Mouse (Mus musculus): ENCODE data around the gene Tm4sf4.

The Tm4sf4 gene

GRCm38 (mm10) chr3:57425089-57425730 lies at the start of gene Tm4sf4:
Gene Tm4sf4, plus strand, starts transcription at chr3:57425314.
- in situ Hi-C loops (cut with MboI, MseI) = no loop called here

- in situ Hi-C loops (cut with MboI, MseI) = no loop called here
These were observed 38.7 kb upstream of the Tm4sf4 start for GRCm38 (mm10) chr3:57386423-57386822.

DNA sequence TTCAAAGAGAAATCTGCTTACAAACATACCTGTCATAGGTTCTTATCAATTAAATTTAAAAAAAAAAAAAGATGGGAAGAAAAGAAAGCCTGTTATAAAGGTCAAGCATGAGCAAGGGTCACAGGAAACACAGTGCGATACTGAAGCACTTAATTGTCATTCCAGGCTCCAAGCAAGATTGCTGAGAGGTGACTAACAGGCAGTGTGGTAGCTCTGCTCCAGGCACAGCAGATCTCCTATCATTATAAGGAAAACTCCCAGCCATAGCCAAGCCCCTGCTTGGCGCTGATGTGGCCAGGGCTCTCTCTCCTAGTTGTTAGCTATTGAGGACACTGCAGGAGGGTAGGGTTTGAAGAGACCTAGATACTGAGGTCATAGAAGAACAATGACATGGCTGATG lies 38.2 kb upstream of the Tm4sf4 start:
- in situ Hi-C loops (cut with MboI, MseI) = no loop called here

- in situ Hi-C loops (cut with MboI, MseI) = no loop called here
These were observed 37.5 kb upstream of the Tm4sf4 start for GRCm38 (mm10) chr3:57387593-57387992.

DNA sequence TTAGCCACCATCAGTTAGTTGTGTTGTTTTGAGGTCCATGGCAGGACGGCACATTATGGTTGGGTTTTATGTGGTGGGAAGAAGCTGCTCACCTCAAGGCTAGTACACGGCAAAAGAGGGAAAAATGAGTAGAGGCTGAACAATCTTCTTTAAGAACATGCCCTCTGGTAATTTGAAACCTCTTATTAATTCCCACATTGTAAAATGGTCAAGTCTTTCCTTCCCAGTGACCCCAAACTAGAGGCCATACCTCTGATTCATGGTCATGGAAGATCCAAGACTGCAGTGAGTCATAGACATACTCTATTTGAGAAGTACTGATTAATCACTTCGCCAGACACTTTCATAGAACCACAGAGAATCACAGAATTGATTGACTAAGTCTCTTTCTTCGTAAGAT lies 13.6 kb upstream of the Tm4sf4 start:
- in situ Hi-C loops (cut with MboI, MseI) = no loop called here

DNA sequence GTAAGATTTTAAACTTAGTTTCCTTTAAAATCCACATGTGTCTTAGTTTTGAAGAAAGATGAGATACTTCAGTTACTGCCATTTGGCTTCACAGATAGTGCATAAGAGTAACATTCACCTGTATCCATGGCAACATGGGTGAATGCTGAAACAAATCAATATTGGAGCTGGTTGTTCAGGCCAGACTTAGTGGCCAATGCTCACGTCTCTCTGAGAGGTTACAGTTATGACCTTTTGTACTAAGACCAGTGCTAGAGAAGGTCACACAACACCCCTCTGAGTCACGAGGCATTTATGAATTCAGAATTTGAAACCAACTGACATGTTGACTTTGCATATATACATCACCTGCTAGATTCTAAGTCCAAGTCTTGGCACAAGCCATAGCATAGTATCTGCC lies 4.9 kb upstream of the Tm4sf4 start:
- in situ Hi-C loops (cut with MboI, MseI) = no loop called here

DNA sequence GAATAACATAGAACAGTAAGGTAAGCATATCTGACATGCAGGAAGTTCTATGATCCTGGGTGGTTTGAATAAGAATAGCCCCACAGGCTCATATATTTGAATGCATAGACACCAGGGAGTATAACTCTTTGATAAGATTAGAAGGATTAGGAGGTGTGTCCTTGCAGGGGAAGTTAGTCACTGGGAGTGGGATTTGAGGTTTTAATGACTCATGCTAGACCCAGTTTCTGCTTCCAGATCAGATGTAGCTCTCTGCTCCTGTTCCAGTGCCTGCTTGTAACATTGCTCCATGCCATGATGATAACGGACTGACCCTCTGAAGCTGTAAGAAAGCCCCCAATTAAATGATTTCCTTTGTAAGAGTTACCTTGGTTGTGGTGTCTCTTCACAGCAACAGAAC lies 4.5 kb upstream of the Tm4sf4 start:
- in situ Hi-C loops (cut with MboI, MseI) = no loop called here

DNA sequence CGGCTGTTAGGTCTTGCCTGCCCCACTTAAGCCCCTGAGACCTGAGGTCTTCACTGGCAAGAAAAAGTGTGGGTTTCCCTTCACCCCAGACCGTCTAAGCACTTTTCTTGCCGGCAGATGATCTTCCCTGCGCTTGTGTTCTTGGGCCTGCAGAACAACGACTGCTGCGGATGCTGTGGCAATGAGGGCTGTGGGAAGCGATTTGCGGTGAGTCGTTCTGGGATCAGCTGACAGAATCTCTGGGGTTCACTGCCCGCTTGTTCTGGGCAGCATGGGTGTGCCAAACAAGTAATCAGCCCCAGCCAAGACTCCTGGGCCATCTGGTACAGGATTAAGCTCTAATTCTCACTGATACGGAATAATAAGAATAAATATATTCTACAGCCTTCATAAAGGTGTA lies 1.2 kb downstream of the Tm4sf4 start:
- in situ Hi-C loops (cut with MboI, MseI) = no loop called here

- in situ Hi-C loops (cut with MboI, MseI) = no loop called here
These were observed 3.8 kb downstream of the Tm4sf4 start for GRCm38 (mm10) chr3:57428682-57429464.

- in situ Hi-C loops (cut with MboI, MseI) = no loop called here
These were observed 4.4 kb downstream of the Tm4sf4 start for GRCm38 (mm10) chr3:57429486-57429885.

- in situ Hi-C loops (cut with MboI, MseI) = no loop called here
These were observed 6.6 kb downstream of the Tm4sf4 start for GRCm38 (mm10) chr3:57431706-57432105.

GRCm38 (mm10) chr3:57435364-57435763 lies 10.2 kb downstream of the Tm4sf4 start:
- in situ Hi-C loops (cut with MboI, MseI) = no loop called here

- in situ Hi-C loops (cut with MboI, MseI) = no loop called here
These were observed 15.8 kb downstream of the Tm4sf4 start for GRCm38 (mm10) chr3:57440956-57441355.

DNA sequence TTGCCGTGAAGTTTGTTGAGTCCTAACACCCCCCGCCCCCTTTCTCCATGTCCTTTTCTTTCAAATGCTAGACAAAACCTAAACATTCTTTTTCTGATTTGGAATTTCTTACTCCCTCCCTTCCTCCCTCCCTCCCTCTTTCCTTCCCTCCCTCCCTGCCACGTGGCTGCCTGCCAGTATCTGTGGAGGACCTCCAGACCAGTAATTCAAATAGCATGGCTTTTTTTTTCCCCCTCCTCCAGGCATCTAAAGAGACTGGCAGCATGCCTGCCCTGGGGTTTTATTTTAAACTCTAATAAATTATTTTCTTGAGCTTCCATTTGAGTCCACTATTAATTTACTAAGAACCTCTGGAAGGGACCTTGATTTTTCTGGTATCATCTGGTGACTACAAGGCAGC lies 20.6 kb downstream of the Tm4sf4 start:
- in situ Hi-C loops (cut with MboI, MseI) = no loop called here

- in situ Hi-C loops (cut with MboI, MseI) = no loop called here
These were observed 22.8 kb downstream of the Tm4sf4 start for GRCm38 (mm10) chr3:57447889-57448288.

DNA sequence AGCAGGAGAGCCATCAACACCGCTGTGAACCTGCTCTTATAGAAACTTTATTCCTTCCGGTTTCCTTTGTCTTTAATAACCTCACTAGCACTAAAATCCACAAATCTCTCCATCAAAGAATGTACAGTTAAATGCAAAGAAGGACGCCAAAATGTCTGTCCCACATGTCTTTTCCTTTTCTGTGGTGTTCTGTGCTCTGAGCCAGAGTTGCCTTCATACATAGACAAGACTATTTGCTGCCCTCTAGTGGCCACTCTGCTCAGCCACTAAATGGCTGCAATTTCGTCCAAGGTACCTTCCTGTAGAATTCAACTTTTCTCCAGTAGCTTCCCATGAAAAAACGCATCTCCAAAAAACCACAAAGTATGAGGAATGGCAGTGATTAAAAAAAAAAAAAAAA lies 23.3 kb downstream of the Tm4sf4 start:
- in situ Hi-C loops (cut with MboI, MseI) = no loop called here

DNA sequence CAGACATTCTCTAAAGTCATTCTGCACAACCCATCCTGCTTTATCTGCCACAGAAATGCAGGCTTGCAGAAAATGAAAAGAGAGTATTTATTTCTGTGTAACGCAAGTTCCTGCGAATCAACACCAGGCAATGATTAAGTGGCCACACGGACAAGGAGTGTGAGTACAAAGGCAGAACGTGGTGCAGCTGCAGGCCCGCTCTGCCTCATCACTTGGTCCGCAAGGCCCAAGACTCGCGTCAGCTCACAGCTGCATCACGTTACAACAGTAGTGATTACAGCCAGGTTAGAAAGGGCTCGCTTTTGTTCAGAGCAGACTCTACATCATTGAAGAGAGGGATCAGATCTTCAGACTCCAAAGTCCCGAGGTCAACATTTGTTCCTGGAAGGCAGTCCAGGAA lies 33.5 kb downstream of the Tm4sf4 start:
- in situ Hi-C loops (cut with MboI, MseI) = loop anchor here (10.0 kb wide), 1 partner anchor 866 kb away; no protein-coding TSS in a partner anchor

DNA sequence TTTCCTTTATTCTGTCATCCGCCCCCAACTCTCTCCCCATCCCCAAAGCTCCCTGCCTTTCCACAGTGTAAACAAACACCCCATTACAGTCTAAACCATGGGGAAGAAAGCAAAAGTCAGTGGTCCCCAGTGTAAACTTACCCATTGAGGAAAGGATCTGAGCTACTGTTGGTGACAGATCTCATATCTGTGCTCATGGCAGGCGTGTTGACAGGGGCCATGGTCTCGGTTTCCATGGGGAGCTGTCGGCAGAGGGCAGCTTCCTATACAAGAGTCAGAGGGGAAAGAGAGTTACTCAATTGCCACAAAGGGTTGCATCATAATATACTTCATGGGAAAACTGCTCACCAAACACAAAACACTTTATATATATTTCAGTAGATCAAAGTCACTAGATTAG lies 38.2 kb downstream of the Tm4sf4 start:
- in situ Hi-C loops (cut with MboI, MseI) = no loop called here

- in situ Hi-C loops (cut with MboI, MseI) = no loop called here
These were observed 41.2 kb downstream of the Tm4sf4 start for GRCm38 (mm10) chr3:57466289-57466688.

- in situ Hi-C loops (cut with MboI, MseI) = no loop called here
These were observed 44.2 kb downstream of the Tm4sf4 start for GRCm38 (mm10) chr3:57469325-57469724.

DNA sequence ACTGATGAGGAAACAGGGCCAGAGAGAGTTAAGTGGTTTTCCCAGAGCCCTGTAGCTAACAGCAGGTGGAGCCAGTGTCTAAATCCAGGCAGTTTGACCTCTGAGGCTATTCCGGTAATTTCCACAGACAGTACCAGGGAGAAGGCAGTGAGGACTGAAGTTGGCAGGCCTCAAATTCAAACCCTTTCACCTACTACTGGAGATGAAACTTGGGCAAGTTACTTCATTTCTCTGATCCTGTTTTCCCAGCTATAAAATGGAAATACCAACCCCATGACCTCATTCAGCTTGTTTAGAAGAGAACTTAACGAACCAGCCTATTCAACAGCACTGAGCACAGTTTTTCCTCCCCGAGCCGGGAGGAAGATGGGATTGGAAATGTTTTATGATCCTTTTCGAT lies 45.2 kb downstream of the Tm4sf4 start:
- in situ Hi-C loops (cut with MboI, MseI) = no loop called here

DNA sequence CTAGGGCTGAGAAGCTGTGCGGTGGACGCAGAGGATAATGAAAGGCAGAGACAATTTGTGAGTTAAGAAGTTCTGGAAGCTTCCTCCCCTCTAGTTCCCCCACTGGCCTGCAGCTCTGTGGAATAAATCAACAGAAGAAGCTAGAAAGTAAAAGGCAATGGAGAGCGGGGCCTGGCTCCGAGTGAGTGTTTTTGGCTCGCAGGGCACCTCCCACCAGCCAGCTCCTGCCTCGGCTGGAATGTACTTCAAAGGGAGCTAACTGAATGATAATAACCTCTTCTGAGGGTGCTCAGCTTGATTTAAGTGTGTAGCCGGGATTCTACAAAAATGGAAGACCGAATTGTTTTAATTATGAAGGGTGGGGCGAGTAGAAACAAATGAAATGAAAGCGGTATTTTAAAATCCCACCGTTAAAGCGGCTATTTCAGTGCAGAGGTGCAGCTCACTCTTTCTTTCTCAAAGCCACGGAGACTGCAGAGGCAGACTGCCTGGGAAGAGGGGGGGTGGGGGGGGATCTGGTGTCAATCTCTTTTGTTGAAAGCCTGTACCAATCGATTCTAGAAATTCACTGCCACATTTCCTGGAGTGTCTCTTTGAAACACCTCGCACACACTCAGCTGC lies 46.0 kb downstream of the Tm4sf4 start:
- in situ Hi-C loops (cut with MboI, MseI) = no loop called here

DNA sequence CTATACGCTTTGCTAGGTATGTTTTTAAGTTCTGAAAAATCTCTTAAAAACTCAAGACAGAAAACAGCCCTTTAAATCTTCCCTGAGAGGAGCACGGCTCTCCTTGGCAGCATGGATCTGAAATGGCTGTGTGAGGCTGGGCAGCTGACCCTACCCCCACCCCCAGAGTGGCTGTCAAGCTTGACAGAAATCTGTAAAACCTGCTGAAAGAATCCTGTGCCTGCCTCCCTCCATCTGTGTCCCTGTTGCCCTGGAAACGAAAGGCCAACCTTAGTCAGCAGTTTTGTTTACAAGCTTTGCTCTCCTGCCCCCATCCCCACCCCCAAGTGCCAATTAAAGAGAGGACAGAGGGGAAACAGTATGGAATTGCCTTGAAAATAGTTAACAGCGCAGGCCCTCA lies 47.3 kb downstream of the Tm4sf4 start:
- in situ Hi-C loops (cut with MboI, MseI) = no loop called here

All from regulatory T cell (primary cell).